Mouse (Mus musculus) hindbrain, postnatal 0 days (tissue): Measurements from ENCODE around the gene St14. TPM values are rescaled to one million over a fixed set of nuclear protein-coding genes. Genes with fewer than 3 reads are reported as not detected.
A peak's percentile ranks its signal among the peaks of the same experiment; 100 is the strongest.
"Not testable (repeated sequence)": the region's sequence is repeated elsewhere in the genome, so short reads cannot be mapped to it uniquely, and the experiment has no call there.

ENCODE experiments used
- ATAC-seq: fragments of 200-750 bp; cut with Nextera tagmentation; 2 replicates; pipeline ENCODE4 v1.8.0; 2017; ENCODE audit warnings: mild to moderate bottlenecking, moderate TSS enrichment, moderate library complexity
- DNase-seq: peaks from one replicate; pipeline ENCODE4 v3.0.0-alpha.2; 2015; ENCODE audit warnings: low spot score
- H3K27ac ChIP-seq: fragments of 300-500 bp; sonication (generic); 2 replicates; pipeline ENCODE4 v1.5.1; 2014; ENCODE audit warnings: mild to moderate bottlenecking
- H3K27me3 ChIP-seq: fragments of 300-500 bp; sonication (generic); 2 replicates; pipeline ENCODE4 v1.6.1; 2014; ENCODE audit warnings: low read length, mixed read lengths; ENCODE audit not compliant: insufficient read depth
- H3K36me3 ChIP-seq: fragments of 300-500 bp; sonication (generic); 2 replicates; pipeline ENCODE4 v1.6.1; 2014; ENCODE audit warnings: low read length, mixed read lengths; ENCODE audit not compliant: insufficient read depth
- H3K4me1 ChIP-seq: fragments of 300-500 bp; sonication (generic); 2 replicates; pipeline ENCODE4 v1.6.1; 2014; ENCODE audit warnings: antibody characterized with exemption, low read length, mixed read lengths; ENCODE audit not compliant: insufficient read depth
- H3K4me2 ChIP-seq: fragments of 300-500 bp; sonication (generic); 2 replicates; pipeline ENCODE4 v1.6.1; 2014; ENCODE audit warnings: low read depth, mild to moderate bottlenecking, low read length, moderate library complexity, mixed read lengths
- H3K4me3 ChIP-seq: fragments of 300-500 bp; sonication (generic); 2 replicates; pipeline ENCODE4 v1.5.1; 2014; ENCODE audit warnings: low read length
- H3K9ac ChIP-seq: fragments of 300-500 bp; sonication (generic); replicated peaks from 2 replicates; pipeline ENCODE4 v1.6.1; 2014; ENCODE audit warnings: mild to moderate bottlenecking, low read length, moderate library complexity, mixed read lengths
- H3K9me3 ChIP-seq: fragments of 300-500 bp; sonication (generic); 2 replicates; pipeline ENCODE4 v1.6.1; 2016; ENCODE audit warnings: low read length, mixed read lengths
- CTCF ChIP-seq: IDR thresholded peaks from 2 replicates; pipeline ENCODE4 v1.5.1; 2016; ENCODE audit warnings: antibody characterized with exemption, control low read depth, low read depth
- WGBS: fragments of 180-500 bp; shearing (Covaris S2); extraction: QIAGEN DNeasy Blood & Tissue Kit; methylation state at CpG from one replicate; pipeline ENCODE4 v1.1.7; 2014; 5-methylcytosine and 5-hydroxymethylcytosine counted together
- polyA plus RNA-seq: library from polyadenylated mRNA; unstranded; fragments of >200 nt; fragmentation: Nextera tagmentation; extraction: Ambion mirVana; gene quantifications from 2 replicates; pipeline ENCODE4 v1.2.1, GENCODE M21; 2015
- total RNA-seq: library from RNA; depleted of rRNA; stranded (reverse); fragments of >200 nt; gene quantifications from 2 replicates; pipeline ENCODE4 v1.2.3, GENCODE M21; 2014

St14 gene
- total and polyA plus RNA-seq, 2 experiments from 2014 or later = 0.90 to 1.1 TPM

- Histone ChIP-seq H3K9ac (no peak overlapping the region), H3K4me1 (no peaks in the 10 kb centered on the region), H3K27me3 (no peaks in the 10 kb centered on the region), H3K27ac (no peak overlapping the region), H3K9me3 (no peaks in the 10 kb centered on the region), H3K4me2 (no peak overlapping the region), H3K4me3 (no peak overlapping the region), H3K36me3 (peaks cover 52% of the 10 kb centered on the region)
- WGBS = 84% methylated on average over 13 of the region's 13 CpGs
- TF ChIP-seq CTCF = no peak
- 0 out of 2 replicates have a peak, but pooled peaks have one; percentile 38 for ATAC-seq
- no peak for DNase-seq
These were observed 35.7 kb upstream of the St14 start for GRCm38 (mm10) chr9:31167305-31167704.

- DNase-seq, H3K9me3 ChIP-seq, H3K27ac ChIP-seq, H3K27me3 ChIP-seq, H3K4me2 ChIP-seq, H3K9ac ChIP-seq, ATAC-seq, H3K4me1 ChIP-seq, H3K4me3 ChIP-seq: not testable (repeated sequence)
- 99% methylated on average over 3 of the region's 3 CpGs for WGBS
- TF ChIP-seq CTCF = 0 out of 2 replicates have a peak, but pooled peaks have one; percentile 1
- peaks cover 61% of the 10 kb centered on the region for H3K36me3 ChIP-seq
These were observed 33.9 kb upstream of the St14 start for GRCm38 (mm10) chr9:31165505-31165904.

- Histone ChIP-seq H3K9ac (no peak overlapping the region), H3K4me2 (no peak overlapping the region), H3K4me1 (no peaks in the 10 kb centered on the region), H3K36me3 (peaks cover 76% of the 10 kb centered on the region), H3K27ac (no peak overlapping the region), H3K9me3 (no peaks in the 10 kb centered on the region), H3K4me3 (no peak overlapping the region), H3K27me3 (no peaks in the 10 kb centered on the region)
- 92% methylated on average over 1 of the region's 1 CpGs for WGBS
- no peak for DNase-seq
- no peak for TF ChIP-seq CTCF
- ATAC-seq = no peak
These were observed 31.7 kb upstream of the St14 start for GRCm38 (mm10) chr9:31163327-31163726.

- TF ChIP-seq CTCF = no peak
- Histone ChIP-seq H3K9me3 (no peaks in the 10 kb centered on the region), H3K36me3 (peaks cover 76% of the 10 kb centered on the region), H3K4me2 (no peak overlapping the region), H3K27me3 (no peaks in the 10 kb centered on the region), H3K9ac (no peak overlapping the region), H3K4me3 (no peak overlapping the region), H3K27ac (no peak overlapping the region), H3K4me1 (no peaks in the 10 kb centered on the region)
- DNase-seq (no peak), ATAC-seq (no peak)
- 68% methylated on average over 1 of the region's 1 CpGs for WGBS
These were observed 31.3 kb upstream of the St14 start for GRCm38 (mm10) chr9:31162911-31163310.

GRCm38 (mm10) chr9:31159910-31160309, 28.3 kb upstream of the St14 start:
- peak; percentile 57 for TF ChIP-seq CTCF
- Histone ChIP-seq H3K4me3 (no peak overlapping the region), H3K36me3 (peaks cover 84% of the 10 kb centered on the region), H3K4me1 (no peaks in the 10 kb centered on the region), H3K9me3 (no peaks in the 10 kb centered on the region), H3K27ac (no peak overlapping the region), H3K9ac (no peak overlapping the region), H3K4me2 (no peak overlapping the region), H3K27me3 (no peaks in the 10 kb centered on the region)
- DNase-seq (peak; percentile 54), ATAC-seq (no peak)
- 81% methylated on average over 4 of the region's 4 CpGs for WGBS

- Histone ChIP-seq H3K27ac (no peak overlapping the region), H3K4me1 (no peaks in the 10 kb centered on the region), H3K4me3 (no peak overlapping the region), H3K9me3 (no peaks in the 10 kb centered on the region), H3K36me3 (peaks cover 79% of the 10 kb centered on the region), H3K4me2 (no peak overlapping the region), H3K27me3 (no peaks in the 10 kb centered on the region), H3K9ac (no peak overlapping the region)
- no peak for ATAC-seq
- 90% methylated on average over 8 of the region's 8 CpGs for WGBS
- DNase-seq = no peak
- TF ChIP-seq CTCF = no peak
These were observed 24.9 kb upstream of the St14 start for GRCm38 (mm10) chr9:31156594-31156993.

- peak; percentile 80 for TF ChIP-seq CTCF
- Histone ChIP-seq H3K4me3 (no peak overlapping the region), H3K27me3 (no peaks in the 10 kb centered on the region), H3K4me2 (no peak overlapping the region), H3K27ac (no peak overlapping the region), H3K36me3 (peaks cover 51% of the 10 kb centered on the region), H3K9me3 (no peaks in the 10 kb centered on the region), H3K4me1 (no peaks in the 10 kb centered on the region), H3K9ac (no peak overlapping the region)
- ATAC-seq (no peak), DNase-seq (peak; percentile 85)
- 82% methylated on average over 2 of the region's 2 CpGs for WGBS
These were observed 19.4 kb upstream of the St14 start for GRCm38 (mm10) chr9:31151050-31151449.
